Mouse (Mus musculus): ENCODE results near the gene Matk. TPM values are rescaled to one million over a fixed set of nuclear protein-coding genes. Genes with fewer than 3 reads are reported as not detected.

Matk gene
- total RNA-seq, 1 experiment, result 0.85 TPM

DNA sequence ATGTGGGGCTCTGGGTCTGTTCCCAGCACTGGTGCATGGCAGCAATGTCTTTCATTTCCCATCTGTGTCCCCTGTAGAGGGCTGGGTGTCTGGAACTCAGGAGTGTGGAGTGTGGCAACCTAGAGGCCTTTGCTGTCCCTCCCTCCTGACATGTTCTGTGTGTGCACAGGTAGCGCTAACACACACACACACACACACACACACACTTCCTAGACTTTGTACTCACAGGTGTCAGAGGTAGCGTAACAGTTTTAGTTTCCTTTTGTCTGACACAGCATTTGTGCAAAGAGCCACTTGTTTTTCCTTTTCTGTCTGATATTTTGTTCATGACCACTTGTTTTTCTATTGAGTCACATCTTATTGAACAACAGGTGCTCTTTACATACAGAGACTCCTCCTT is 4.9 kb upstream of the Matk start:
- no peaks in the 10 kb centered on the region for H3K36me3 ChIP-seq (ENCODE audit: control insufficient read depth, insufficient read depth, low read length, poor library complexity, severe bottlenecking)
- H3K4me3 ChIP-seq (ENCODE audit: insufficient read depth in 1 of 2, low read depth in 1 of 2, low read length in 2 of 2, poor library complexity in 1 of 2, severe bottlenecking in 1 of 2), result no peak overlapping the region
- in situ Hi-C loops (cut with MboI; ENCODE audit: low sequenced_read_pairs in 2 of 2, unreplicated experiment in 2 of 2), result no loop called here
- no peak overlapping the region for H3K27ac ChIP-seq (ENCODE audit: insufficient read depth, low read depth, low read length, poor library complexity, severe bottlenecking)
- DNase-seq (ENCODE audit: low read depth, low spot score), result no peak
- H3K9me3 ChIP-seq (ENCODE audit: control insufficient read depth, insufficient read depth, low read depth, low read length), result no peaks in the 10 kb centered on the region
- TF ChIP-seq HCFC1 (IDR thresholded peaks at IDR 0.05; ENCODE audit: borderline replicate concordance, insufficient read depth, low read length) (no peak), ZNF384 (IDR thresholded peaks at IDR 0.05; ENCODE audit: low read depth, low read length) (no peak), MAFK (IDR thresholded peaks at IDR 0.05; ENCODE audit: insufficient read depth, low read depth, low read length) (no peak), ZC3H11A (IDR thresholded peaks at IDR 0.05; ENCODE audit: borderline replicate concordance, low read depth, low read length) (no peak), CHD2 (IDR thresholded peaks at IDR 0.05; ENCODE audit: low read depth, low read length) (no peak)
- H3K9ac ChIP-seq (ENCODE audit: insufficient read depth, low read depth, low read length, poor library complexity, severe bottlenecking), result no peak overlapping the region
- H3K4me1 ChIP-seq (ENCODE audit: control insufficient read depth in 2 of 2, insufficient read depth in 2 of 2, low read length in 2 of 2, poor library complexity in 1 of 2), result peaks cover 2 to 23% of the 10 kb centered on the region in 2 experiments; a peak in 2 of 4 replicates

DNA sequence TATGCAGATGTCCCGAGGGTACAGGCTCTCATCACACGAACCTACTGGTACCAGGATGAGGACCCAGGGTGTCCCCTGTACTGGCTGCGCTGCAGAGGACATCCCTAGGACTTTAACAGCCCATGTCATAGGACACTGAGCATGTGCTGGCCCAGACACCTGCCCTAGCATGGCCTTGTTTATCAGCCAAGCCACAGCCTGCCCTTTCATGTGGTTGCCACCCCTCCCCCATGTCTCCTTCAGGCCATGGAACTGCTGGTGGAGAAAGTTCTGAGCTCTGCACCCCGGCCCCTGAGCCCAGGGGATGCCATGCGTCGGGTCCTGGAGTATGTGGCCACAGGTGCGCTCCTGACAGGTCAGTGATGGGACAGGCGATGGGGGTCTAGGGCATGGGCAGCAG is 3.3 kb upstream of the Matk start:
- H3K4me3 ChIP-seq (ENCODE audit: insufficient read depth in 1 of 2, low read depth in 1 of 2, low read length in 2 of 2, poor library complexity in 1 of 2, severe bottlenecking in 1 of 2), result no peak overlapping the region
- H3K9me3 ChIP-seq (ENCODE audit: control insufficient read depth, insufficient read depth, low read depth, low read length), result no peaks in the 10 kb centered on the region
- H3K27ac ChIP-seq (ENCODE audit: insufficient read depth, low read depth, low read length, poor library complexity, severe bottlenecking), result no peak overlapping the region
- no peak for TF ChIP-seq ZNF384 (IDR thresholded peaks at IDR 0.05; ENCODE audit: low read depth, low read length)
- no peak for TF ChIP-seq CHD2 (IDR thresholded peaks at IDR 0.05; ENCODE audit: low read depth, low read length)
- no peak for TF ChIP-seq ZC3H11A (IDR thresholded peaks at IDR 0.05; ENCODE audit: borderline replicate concordance, low read depth, low read length)
- no peak for TF ChIP-seq HCFC1 (IDR thresholded peaks at IDR 0.05; ENCODE audit: borderline replicate concordance, insufficient read depth, low read length)
- TF ChIP-seq MAFK (IDR thresholded peaks at IDR 0.05; ENCODE audit: insufficient read depth, low read depth, low read length), result no peak
- H3K36me3 ChIP-seq (ENCODE audit: control insufficient read depth, insufficient read depth, low read length, poor library complexity, severe bottlenecking), result no peaks in the 10 kb centered on the region
- H3K4me1 ChIP-seq (ENCODE audit: control insufficient read depth in 2 of 2, insufficient read depth in 2 of 2, low read length in 2 of 2, poor library complexity in 1 of 2), result peaks cover 2 to 24% of the 10 kb centered on the region in 2 experiments; a peak in 2 of 4 replicates
- in situ Hi-C loops (cut with MboI; ENCODE audit: low sequenced_read_pairs in 2 of 2, unreplicated experiment in 2 of 2), result no loop called here
- H3K9ac ChIP-seq (ENCODE audit: insufficient read depth, low read depth, low read length, poor library complexity, severe bottlenecking), result no peak overlapping the region
- DNase-seq (ENCODE audit: low read depth, low spot score), result no peak

DNA sequence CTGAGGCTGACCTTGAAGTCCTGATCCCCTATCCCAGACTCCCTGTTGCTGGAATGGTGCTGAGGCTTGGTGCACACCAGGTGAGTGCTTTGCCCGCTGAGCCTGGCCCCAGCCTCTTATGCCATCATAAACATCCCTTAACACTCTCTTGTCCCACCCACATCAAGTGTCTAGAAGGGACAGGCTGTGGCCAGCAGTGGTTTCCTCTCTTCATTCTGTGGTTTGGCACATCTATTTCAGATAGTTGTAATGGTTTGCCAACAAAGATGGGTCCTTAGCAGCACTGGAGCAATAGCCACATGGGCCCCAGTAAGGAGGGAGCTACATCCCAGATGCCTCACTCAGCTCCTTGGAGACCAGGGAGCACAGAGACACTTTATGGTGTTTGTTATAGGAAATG is 2.2 kb downstream of the Matk start:
- TF ChIP-seq ZC3H11A (IDR thresholded peaks at IDR 0.05; ENCODE audit: borderline replicate concordance, low read depth, low read length) (no peak), HCFC1 (IDR thresholded peaks at IDR 0.05; ENCODE audit: borderline replicate concordance, insufficient read depth, low read length) (no peak)
- Histone ChIP-seq H3K9ac (ENCODE audit: insufficient read depth, low read depth, low read length, poor library complexity, severe bottlenecking) (no peak overlapping the region), H3K27ac (ENCODE audit: insufficient read depth, low read depth, low read length, poor library complexity, severe bottlenecking) (no peak overlapping the region), H3K4me3 (ENCODE audit: insufficient read depth in 1 of 2, low read depth in 1 of 2, low read length in 2 of 2, poor library complexity in 1 of 2, severe bottlenecking in 1 of 2) (no peak overlapping the region), H3K9me3 (ENCODE audit: control insufficient read depth, insufficient read depth, low read depth, low read length) (no peaks in the 10 kb centered on the region), H3K36me3 (ENCODE audit: control insufficient read depth, insufficient read depth, low read length, poor library complexity, severe bottlenecking) (no peaks in the 10 kb centered on the region), H3K4me1 (ENCODE audit: control insufficient read depth in 2 of 2, insufficient read depth in 2 of 2, low read length in 2 of 2, poor library complexity in 1 of 2) (peaks cover 0 to 16% of the 10 kb centered on the region in 2 experiments; a peak in 1 of 4 replicates)
- no peak for DNase-seq (ENCODE audit: low read depth, low spot score)
- in situ Hi-C loops (cut with MboI; ENCODE audit: low sequenced_read_pairs in 2 of 2, unreplicated experiment in 2 of 2), result no loop called here

DNA sequence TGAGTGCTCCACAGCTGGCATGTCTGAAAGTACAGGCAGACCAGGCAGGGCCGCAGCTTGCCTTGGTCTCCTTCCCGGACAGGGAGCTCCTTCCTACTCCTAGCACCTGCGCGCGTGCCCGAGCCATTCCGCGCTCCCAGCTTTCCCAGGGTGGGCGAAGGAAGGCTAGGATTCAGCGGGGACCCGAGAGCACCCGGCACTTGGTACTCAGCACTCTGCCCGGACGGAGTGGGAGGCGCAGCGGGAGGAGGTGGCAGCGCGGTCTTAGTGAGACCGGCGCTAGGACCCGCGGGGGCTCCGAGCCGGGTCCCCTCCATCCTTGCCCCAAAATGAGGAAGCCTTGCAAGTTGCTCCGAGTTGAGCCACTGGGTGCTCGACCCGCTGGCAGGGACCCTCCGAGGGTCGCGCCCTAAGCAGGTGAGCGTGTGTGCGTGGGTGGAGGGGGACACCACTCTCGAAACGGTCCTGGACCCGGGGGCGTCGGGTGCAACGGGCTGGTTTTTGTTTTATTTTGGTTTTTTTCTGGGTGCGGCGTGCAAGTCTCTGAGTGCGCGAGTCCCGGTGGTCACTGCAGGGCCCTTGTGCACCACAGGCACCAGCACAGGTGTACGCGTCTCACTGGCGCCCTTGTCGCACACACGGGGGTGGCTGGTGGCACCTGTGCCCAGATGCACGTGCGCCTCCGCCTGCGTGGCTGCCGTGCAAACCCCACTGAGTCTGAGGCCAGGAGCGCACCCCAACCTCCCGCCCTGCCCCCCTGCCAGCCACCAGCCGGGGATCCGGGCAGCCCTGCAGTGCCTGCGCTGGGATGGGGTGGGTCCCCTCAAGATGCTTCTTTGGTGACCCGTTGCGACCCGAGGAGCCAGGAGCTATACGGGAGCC is 4.7 kb downstream of the Matk start:
- Histone ChIP-seq H3K9me3 (ENCODE audit: control insufficient read depth, insufficient read depth, low read depth, low read length) (no peaks in the 10 kb centered on the region), H3K36me3 (ENCODE audit: control insufficient read depth, insufficient read depth, low read length, poor library complexity, severe bottlenecking) (no peaks in the 10 kb centered on the region), H3K4me3 (ENCODE audit: insufficient read depth in 1 of 2, low read depth in 1 of 2, low read length in 2 of 2, poor library complexity in 1 of 2, severe bottlenecking in 1 of 2) (peak overlapping the region; percentile 66 to 84), H3K27ac (ENCODE audit: insufficient read depth, low read depth, low read length, poor library complexity, severe bottlenecking) (no peak overlapping the region), H3K9ac (ENCODE audit: insufficient read depth, low read depth, low read length, poor library complexity, severe bottlenecking) (peak overlapping the region; percentile 47), H3K4me1 (ENCODE audit: control insufficient read depth in 2 of 2, insufficient read depth in 2 of 2, low read length in 2 of 2, poor library complexity in 1 of 2) (peaks cover 3 to 16% of the 10 kb centered on the region in 2 experiments; a peak in 1 of 4 replicates)
- DNase-seq (ENCODE audit: low read depth, low spot score), result no peak
- TF ChIP-seq ZNF384 (IDR thresholded peaks at IDR 0.05; ENCODE audit: low read depth, low read length) (no peak), HCFC1 (IDR thresholded peaks at IDR 0.05; ENCODE audit: borderline replicate concordance, insufficient read depth, low read length) (no peak), MAFK (IDR thresholded peaks at IDR 0.05; ENCODE audit: insufficient read depth, low read depth, low read length) (no peak), ZC3H11A (IDR thresholded peaks at IDR 0.05; ENCODE audit: borderline replicate concordance, low read depth, low read length) (no peak), CHD2 (IDR thresholded peaks at IDR 0.05; ENCODE audit: low read depth, low read length) (no peak)
- in situ Hi-C loops (cut with MboI; ENCODE audit: low sequenced_read_pairs in 2 of 2, unreplicated experiment in 2 of 2), result no loop called here

Measured in ES-E14 (cell line).